In genomic region chr1:133613817-133614216, GRCm38 (mm10) we compare ENCODE assay signal across 14 mouse cellular contexts. TPM values are rescaled to one million over a fixed set of nuclear protein-coding genes. Genes with fewer than 3 reads are reported as not detected.
DNase-seq lines count a peak whose midpoint lies in the region; ATAC-seq and TF ChIP-seq lines count a peak whose summit lies in the region.
"Had no signal": no experiment of that assay in that cellular context is flagged by ENCODE, and none has a peak within 500 bp of the region (broad histone marks: within the 10 kb centered on the region; RNA-seq: fewer than 3 reads in every experiment).

No protein-coding gene starts in this region.

- peaks cover 3% of the 10 kb centered on the region; the same call in 1 of the 2 replicates for H3K4me1 ChIP-seq in kidney, adult 2 months (ENCODE audit: control insufficient read depth, insufficient read depth, low read length)
- H3K4me1 ChIP-seq in kidney, embryonic 15.5 days, result peaks cover 9% of the 10 kb centered on the region
- peaks cover 6% of the 10 kb centered on the region; the same call in 1 of the 2 replicates for H3K4me1 ChIP-seq in intestine, embryonic 16.5 days (ENCODE audit: control insufficient read depth, insufficient read depth, low read length)
- H3K4me1 ChIP-seq: heart, embryonic 10.5 days had no signal

- H3K9me3 ChIP-seq in kidney, embryonic 15.5 days (replicated peaks), result no peaks in the 10 kb centered on the region
- H3K9me3 ChIP-seq in intestine, embryonic 16.5 days (ENCODE audit: control insufficient read depth, low read length), result no peaks in the 10 kb centered on the region
- H3K9me3 ChIP-seq: heart, embryonic 10.5 days had no signal

- no peak overlapping the region for H3K4me2 ChIP-seq in kidney, embryonic 15.5 days
- H3K4me2 ChIP-seq in intestine, embryonic 16.5 days (ENCODE audit: low read depth, low read length), result no peak overlapping the region

- no peak for ATAC-seq in kidney, embryonic 15.5 days (replicated peaks; ENCODE audit: low FRiP score)
- peak; percentile 50 for ATAC-seq in erythroid progenitor cell, adult 5-6 weeks (replicated peaks; ENCODE audit: low FRiP score, poor library complexity, severe bottlenecking)
- ATAC-seq in frontal cortex, adult (ENCODE audit: low TSS enrichment), result no peak
- ATAC-seq in intestine, embryonic 16.5 days, result no peak

- peak; percentile 32; the same call in 1 of the 2 replicates for TF ChIP-seq CTCF in kidney, adult 2 months (conservative IDR thresholded peaks at IDR 0.05; ENCODE audit: insufficient read depth, insufficient read length, low read depth, low read length)

- H3K9ac ChIP-seq in kidney, embryonic 15.5 days, result no peak overlapping the region
- H3K9ac ChIP-seq in intestine, embryonic 16.5 days (ENCODE audit: low read depth, low read length), result no peak overlapping the region

- 84% methylated on average over 3 of the region's 3 CpGs for WGBS in kidney, adult 2 months
- WGBS in kidney, embryonic 15.5 days, result 74% methylated on average over 3 of the region's 3 CpGs
- 82% methylated on average over 3 of the region's 3 CpGs for WGBS in intestine, embryonic 16.5 days

- H3K36me3 ChIP-seq in kidney, adult 2 months (ENCODE audit: control insufficient read depth, insufficient read depth, low read length), result no peaks in the 10 kb centered on the region
- peaks cover 42% of the 10 kb centered on the region for H3K36me3 ChIP-seq in kidney, embryonic 15.5 days
- H3K36me3 ChIP-seq in intestine, embryonic 16.5 days (ENCODE audit: control insufficient read depth, insufficient read depth, low read length), result no peaks in the 10 kb centered on the region; the same call in 1 of the 2 replicates

- H3K4me3 ChIP-seq in kidney, adult 2 months (ENCODE audit: insufficient read depth, low read depth, low read length), result no peak overlapping the region
- H3K4me3 ChIP-seq in kidney, embryonic 15.5 days (replicated peaks), result no peak overlapping the region
- H3K4me3 ChIP-seq in intestine, embryonic 16.5 days (ENCODE audit: low read length), result no peak overlapping the region
- H3K4me3 ChIP-seq: heart, embryonic 10.5 days had no signal

- no peak overlapping the region for H3K27ac ChIP-seq in kidney, adult 2 months (ENCODE audit: insufficient read depth, low read depth, low read length)
- no peak overlapping the region for H3K27ac ChIP-seq in kidney, embryonic 15.5 days
- H3K27ac ChIP-seq in intestine, embryonic 16.5 days (ENCODE audit: low read length), result no peak overlapping the region
- H3K27ac ChIP-seq: heart, embryonic 10.5 days had no signal

- no peak for DNase-seq in kidney, adult 2 months
- peak; percentile 53 for DNase-seq in 416B (ENCODE audit: low read depth)
- peak; percentile 71 for DNase-seq in ES-CJ7 (ENCODE audit: low read depth, low spot score)
- DNase-seq in testis, postnatal 10 days (ENCODE audit: low spot score), result no peak
- DNase-seq: cerebellum, postnatal 10 days; kidney, adult 11 months; lung, adult 2 months; right cerebral cortex, postnatal 25 days had no signal

- no peaks in the 10 kb centered on the region for H3K27me3 ChIP-seq in kidney, adult 2 months (replicated peaks; ENCODE audit: control insufficient read depth, insufficient read depth, low read length)
- H3K27me3 ChIP-seq in kidney, embryonic 15.5 days, result no peaks in the 10 kb centered on the region
- no peaks in the 10 kb centered on the region for H3K27me3 ChIP-seq in intestine, embryonic 16.5 days (replicated peaks; ENCODE audit: control insufficient read depth, insufficient read depth, low read length)

- no peak for TF ChIP-seq POLR2A in kidney, adult 2 months (IDR thresholded peaks at IDR 0.05; ENCODE audit: low read depth, low read length)

RNA-seq across cellular contexts. Expression of gene Snrpe, which starts 3.7 kb away (rescaled TPM):
- polyA plus RNA-seq in kidney, adult 2 months (2012; rRNA removed), result 29.2 and 48.6 TPM in 2 replicates
- 699 and 775 TPM in 2 replicates for polyA plus RNA-seq in kidney, embryonic 15.5 days (2015; fragmentation: Nextera tagmentation; extraction: Ambion mirVana)
- total RNA-seq in erythroid progenitor cell, adult 5-6 weeks (2015; ENCODE audit: low replicate concordance), result 266 and 285 TPM in 2 replicates
- 123 and 292 TPM in 2 replicates for total RNA-seq in erythroid progenitor cell, adult 5-6 weeks (2017; ENCODE audit: low replicate concordance)
- polyA plus RNA-seq in intestine, embryonic 16.5 days (2015; fragmentation: Nextera tagmentation; extraction: Ambion mirVana), result 451 and 495 TPM in 2 replicates

RNA-seq across cellular contexts. Expression of gene Zbed6, which starts 46.9 kb away (rescaled TPM):
- 2.2 and 2.5 TPM in 2 replicates for polyA plus RNA-seq in kidney, adult 2 months (2012; rRNA removed)
- not detected in 2 replicates for polyA plus RNA-seq in kidney, embryonic 15.5 days (2015; fragmentation: Nextera tagmentation; extraction: Ambion mirVana)
- 5.4 TPM in 1 of 2 replicates, not detected in the other for total RNA-seq in erythroid progenitor cell, adult 5-6 weeks (2015; ENCODE audit: low replicate concordance)
- 25.3 and 36.0 TPM in 2 replicates for total RNA-seq in erythroid progenitor cell, adult 5-6 weeks (2017; ENCODE audit: low replicate concordance)
- polyA plus RNA-seq in intestine, embryonic 16.5 days (2015; fragmentation: Nextera tagmentation; extraction: Ambion mirVana), result not detected in 2 replicates
- polyA plus RNA-seq: heart, embryonic 10.5 days; neural tube, embryonic 11.5 days had no signal

RNA-seq across cellular contexts. Expression of gene Gm38394, which starts 47.3 kb away (rescaled TPM):
- polyA plus RNA-seq in kidney, adult 2 months (2012; rRNA removed), result 2.1 and 2.2 TPM in 2 replicates
- polyA plus RNA-seq in kidney, embryonic 15.5 days (2015; fragmentation: Nextera tagmentation; extraction: Ambion mirVana), result 5.1 and 5.3 TPM in 2 replicates
- total RNA-seq in erythroid progenitor cell, adult 5-6 weeks (2015; ENCODE audit: low replicate concordance), result 23.4 and 43.6 TPM in 2 replicates
- total RNA-seq in erythroid progenitor cell, adult 5-6 weeks (2017; ENCODE audit: low replicate concordance), result 9.1 and 22.3 TPM in 2 replicates
- 3.2 TPM in 2 replicates for polyA plus RNA-seq in intestine, embryonic 16.5 days (2015; fragmentation: Nextera tagmentation; extraction: Ambion mirVana)

Comparison
In these comparisons a context has a peak if more than half of its experiments do, and no peak if none do; other contexts are left out.
1. DNase-seq: peak in 416B (single experiment) and ES-CJ7 (single experiment); none in kidney, adult 2 months (single experiment) and testis, postnatal 10 days (single experiment).